Mouse (Mus musculus): ENCODE results near the gene Haus7. TPM values are rescaled to one million over a fixed set of nuclear protein-coding genes. Genes with fewer than 3 reads are reported as not detected.

Gene Haus7
- polyA plus RNA-seq, 1 experiment from 2014 or later = 48.4 TPM

DNA sequence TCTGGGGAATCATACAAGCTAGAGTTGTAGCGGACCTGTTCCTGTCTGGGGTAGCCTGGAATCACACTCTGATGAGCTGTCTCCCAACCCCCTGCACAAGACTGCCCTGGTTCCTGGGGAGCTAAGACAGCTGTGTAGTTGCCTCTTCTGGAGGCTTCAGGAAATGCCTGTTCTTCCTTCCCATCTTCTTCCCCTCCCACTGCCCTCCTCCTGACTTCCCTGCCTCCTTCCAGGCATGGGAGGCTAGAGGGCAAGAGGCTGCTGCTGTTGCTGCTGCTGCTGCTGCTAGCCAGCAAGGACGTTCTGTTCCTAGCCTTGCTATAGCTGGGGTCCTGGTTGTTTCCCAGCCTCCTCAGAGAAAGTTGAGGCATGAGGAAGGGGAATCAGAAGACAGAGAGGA, 21.5 kb upstream of the Haus7 start:
- H3K27ac ChIP-seq = no peak overlapping the region
- WGBS (ENCODE audit: insufficient replicate concordance) = 42% methylated on average over 2 of the region's 2 CpGs
- H3K4me1 ChIP-seq = peaks cover 13% of the 10 kb centered on the region

GRCm38 (mm10) chrX:73479656-73480055, 20.8 kb upstream of the Haus7 start:
- Histone ChIP-seq H3K36me3 (no peaks in the 10 kb centered on the region), H3K4me1 (peaks cover 19% of the 10 kb centered on the region), H3K9me3 (replicated peaks) (no peaks in the 10 kb centered on the region), H3K27me3 (replicated peaks) (peaks cover 68% of the 10 kb centered on the region), H3K27ac (no peak overlapping the region), H3K4me3 (no peak overlapping the region), H3K9ac (no peak overlapping the region), H3K4me2 (no peak overlapping the region)
- ATAC-seq = no peak

More for the DNA sequence above, 21.5 kb upstream of the Haus7 start:
- Histone ChIP-seq H3K4me2 (no peak overlapping the region), H3K36me3 (no peaks in the 10 kb centered on the region), H3K9me3 (replicated peaks) (no peaks in the 10 kb centered on the region), H3K27me3 (replicated peaks) (peaks cover 68% of the 10 kb centered on the region), H3K9ac (no peak overlapping the region), H3K4me3 (no peak overlapping the region)
- ATAC-seq = no peak

- no peak for ATAC-seq
- H3K4me2 ChIP-seq = no peak overlapping the region
- H3K36me3 ChIP-seq = no peaks in the 10 kb centered on the region
- H3K27me3 ChIP-seq (replicated peaks) = peaks cover 53% of the 10 kb centered on the region; the same call in 1 of the 2 replicates
- 63% methylated on average over 2 of the region's 2 CpGs for WGBS (ENCODE audit: insufficient replicate concordance)
- H3K27ac ChIP-seq = no peak overlapping the region
- peaks cover 23% of the 10 kb centered on the region for H3K4me1 ChIP-seq
- no peak overlapping the region for H3K4me3 ChIP-seq
- H3K9me3 ChIP-seq (replicated peaks) = no peaks in the 10 kb centered on the region
- H3K9ac ChIP-seq = no peak overlapping the region
These were observed 18.7 kb upstream of the Haus7 start for GRCm38 (mm10) chrX:73477500-73477899.

DNA sequence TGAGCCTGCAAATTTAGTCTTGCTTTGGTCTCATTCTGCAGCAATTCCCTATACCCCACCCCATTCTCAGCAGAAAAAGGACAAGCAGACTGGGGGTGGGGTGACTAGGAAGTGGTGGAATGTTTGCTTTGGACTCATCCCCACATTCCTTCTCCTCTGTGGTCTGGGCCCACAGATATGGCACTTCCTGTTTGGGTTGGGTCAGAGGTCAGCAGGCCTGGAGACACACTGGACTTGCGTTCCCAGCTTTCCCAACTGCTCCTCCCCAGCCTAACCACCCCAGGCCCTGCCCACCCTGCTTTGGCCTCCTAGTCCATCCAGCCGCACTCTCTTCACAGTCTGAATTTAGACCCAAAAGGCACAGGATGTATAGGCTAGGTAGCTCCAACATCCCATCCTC, 17.8 kb upstream of the Haus7 start:
- Histone ChIP-seq H3K4me1 (peaks cover 27% of the 10 kb centered on the region), H3K4me2 (no peak overlapping the region), H3K27me3 (replicated peaks) (peaks cover 49% of the 10 kb centered on the region; the same call in 1 of the 2 replicates), H3K4me3 (no peak overlapping the region), H3K9me3 (replicated peaks) (no peaks in the 10 kb centered on the region), H3K9ac (no peak overlapping the region), H3K27ac (no peak overlapping the region), H3K36me3 (no peaks in the 10 kb centered on the region)
- 40% methylated on average over 2 of the region's 2 CpGs for WGBS (ENCODE audit: insufficient replicate concordance)
- ATAC-seq = peak; percentile 58

DNA sequence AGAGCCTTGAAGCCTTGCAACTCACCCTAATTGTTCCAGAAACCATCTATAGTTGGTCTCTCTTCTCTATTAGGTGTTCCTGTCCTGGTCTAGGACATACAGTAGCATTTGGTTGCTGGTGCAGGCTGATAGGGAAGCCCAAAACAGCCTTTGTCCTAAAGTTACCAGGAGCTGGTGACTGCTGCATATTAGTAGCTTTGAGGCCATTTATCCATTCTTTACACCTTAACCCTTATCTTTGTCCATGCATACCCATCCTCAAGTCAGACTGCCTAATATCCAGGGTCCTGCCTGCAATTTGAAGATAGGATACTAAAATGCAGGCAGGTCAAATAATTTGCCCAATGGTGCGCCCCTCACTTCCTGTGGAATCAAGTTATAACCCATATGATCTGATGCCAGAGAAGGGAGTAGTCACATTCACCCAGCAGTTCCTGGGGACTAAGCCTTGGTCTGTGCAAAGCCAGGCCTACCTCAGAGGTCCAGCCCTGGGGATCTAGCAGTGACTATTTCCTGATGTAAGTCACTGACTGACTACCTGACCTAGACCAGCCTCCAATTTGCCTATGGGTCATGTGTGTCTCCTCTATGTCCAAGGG, 16.9 kb upstream of the Haus7 start:
- peak; percentile 63 for ATAC-seq
- no peak overlapping the region for H3K9ac ChIP-seq
- 45% methylated on average over 1 of the region's 1 CpGs for WGBS (ENCODE audit: insufficient replicate concordance)

DNA sequence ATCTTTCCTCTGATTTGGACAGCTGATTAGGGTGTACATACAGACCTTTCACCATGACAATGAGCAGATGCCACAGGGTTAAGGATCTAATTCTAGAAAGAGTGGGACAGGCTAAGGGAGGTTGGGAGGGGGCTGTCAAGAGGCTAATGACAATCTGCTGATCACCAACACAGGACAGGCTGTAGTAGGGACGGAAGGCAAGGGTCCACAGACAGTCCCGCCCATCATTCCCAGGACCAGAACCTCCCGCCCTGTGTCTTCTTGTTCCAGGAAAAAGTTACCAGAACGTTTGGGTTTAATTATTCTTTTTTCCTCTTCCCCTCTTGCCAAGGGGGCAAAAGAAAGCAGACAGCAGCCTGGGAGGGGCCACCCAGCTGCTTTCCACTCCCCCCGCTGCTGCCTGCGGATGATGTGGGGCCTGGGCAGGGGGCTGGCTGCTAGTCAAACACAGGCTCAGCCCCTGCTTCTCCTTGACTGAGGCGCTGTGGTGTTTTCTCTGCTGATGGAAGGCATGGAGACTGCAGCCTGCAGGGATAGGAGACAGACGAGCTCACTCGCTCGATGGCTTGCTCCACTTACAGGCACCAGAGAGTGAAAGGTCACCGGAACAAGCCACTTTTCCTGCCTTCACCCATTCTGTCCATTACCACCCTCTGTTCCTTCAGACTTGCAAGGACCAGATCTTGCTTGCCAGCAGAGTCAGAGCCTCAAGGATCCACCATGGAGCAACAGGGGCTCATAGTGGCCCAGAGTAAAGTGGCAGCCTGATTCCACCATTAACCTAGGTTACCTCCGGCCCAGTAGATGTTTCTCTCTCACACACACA, 15.7 kb upstream of the Haus7 start:
- H3K4me3 ChIP-seq = no peak overlapping the region
- H3K36me3 ChIP-seq = no peaks in the 10 kb centered on the region
- peaks cover 45% of the 10 kb centered on the region; the same call in 1 of the 2 replicates for H3K27me3 ChIP-seq (replicated peaks)
- WGBS (ENCODE audit: insufficient replicate concordance) = 69% methylated on average over 12 of the region's 12 CpGs
- ATAC-seq = no peak
- H3K4me2 ChIP-seq = no peak overlapping the region
- peak overlapping the region; percentile 40; the same call in 1 of the 2 replicates for H3K27ac ChIP-seq
- H3K9ac ChIP-seq = no peak overlapping the region
- peaks cover 29% of the 10 kb centered on the region for H3K4me1 ChIP-seq
- H3K9me3 ChIP-seq (replicated peaks) = no peaks in the 10 kb centered on the region

More for the DNA sequence above, 16.9 kb upstream of the Haus7 start:
- no peaks in the 10 kb centered on the region for H3K36me3 ChIP-seq
- H3K27ac ChIP-seq = peak overlapping the region; percentile 68
- H3K4me1 ChIP-seq = peaks cover 29% of the 10 kb centered on the region
- H3K4me2 ChIP-seq = no peak overlapping the region
- H3K27me3 ChIP-seq (replicated peaks) = peaks cover 45% of the 10 kb centered on the region; the same call in 1 of the 2 replicates
- no peaks in the 10 kb centered on the region for H3K9me3 ChIP-seq (replicated peaks)
- no peak overlapping the region for H3K4me3 ChIP-seq

DNA sequence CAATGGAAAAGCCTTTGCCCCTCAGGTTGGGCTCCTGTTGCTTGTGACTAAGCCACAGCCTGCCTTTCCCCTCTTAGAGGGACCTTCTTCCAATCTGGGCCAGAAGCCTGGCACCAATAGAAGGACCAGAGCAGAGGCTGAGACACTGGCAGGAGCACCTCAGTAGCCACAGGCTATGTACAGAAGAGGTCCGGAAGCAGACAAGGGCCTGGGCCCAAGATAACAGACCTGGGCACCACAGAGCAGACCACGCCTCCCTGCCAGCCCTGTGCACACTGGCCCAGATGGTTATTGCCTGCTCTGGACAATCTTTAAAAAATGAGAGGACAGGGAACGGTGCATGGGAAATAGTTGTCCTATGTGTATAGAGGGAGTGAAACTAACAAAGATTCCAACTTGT, 12.9 kb upstream of the Haus7 start:
- Histone ChIP-seq H3K27ac (no peak overlapping the region), H3K4me2 (no peak overlapping the region), H3K4me3 (no peak overlapping the region), H3K27me3 (replicated peaks) (peaks cover 44% of the 10 kb centered on the region), H3K9me3 (replicated peaks) (no peaks in the 10 kb centered on the region), H3K4me1 (peaks cover 29% of the 10 kb centered on the region), H3K9ac (no peak overlapping the region), H3K36me3 (no peaks in the 10 kb centered on the region)
- WGBS (ENCODE audit: insufficient replicate concordance) = 45% methylated on average over 3 of the region's 3 CpGs
- 0 out of 2 replicates have a peak, but pooled peaks have one; percentile 28 for ATAC-seq

DNA sequence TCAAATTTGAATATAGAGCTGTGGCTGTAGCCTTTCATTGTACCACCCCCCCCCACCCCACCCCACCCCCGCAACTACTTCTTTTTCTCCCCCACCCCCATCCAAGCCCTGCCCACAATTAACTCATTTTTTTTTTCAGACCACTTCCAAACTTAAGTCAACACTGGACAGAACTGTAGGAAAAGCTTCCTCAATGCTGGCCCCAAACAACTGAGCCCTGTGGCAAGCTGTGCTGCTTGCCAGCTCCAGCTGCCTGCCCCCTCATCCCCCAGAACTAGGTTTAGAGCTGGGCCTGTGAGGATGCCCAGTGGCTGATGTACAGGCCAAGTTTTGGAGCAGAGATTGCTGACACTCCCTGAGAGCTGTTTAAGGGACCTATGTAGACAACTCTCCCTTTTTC, 9.9 kb upstream of the Haus7 start:
- Histone ChIP-seq H3K27me3 (replicated peaks) (peaks cover 45% of the 10 kb centered on the region), H3K4me1 (0 out of 2 replicates have a peak, but pooled peaks cover 6% of the 10 kb centered on the region), H3K4me3 (no peak overlapping the region), H3K4me2 (no peak overlapping the region), H3K36me3 (no peaks in the 10 kb centered on the region), H3K9me3 (replicated peaks) (no peaks in the 10 kb centered on the region), H3K9ac (no peak overlapping the region), H3K27ac (no peak overlapping the region)
- no CpG with 5 or more reads among the region's 1 CpGs for WGBS (ENCODE audit: insufficient replicate concordance)
- ATAC-seq = no peak

DNA sequence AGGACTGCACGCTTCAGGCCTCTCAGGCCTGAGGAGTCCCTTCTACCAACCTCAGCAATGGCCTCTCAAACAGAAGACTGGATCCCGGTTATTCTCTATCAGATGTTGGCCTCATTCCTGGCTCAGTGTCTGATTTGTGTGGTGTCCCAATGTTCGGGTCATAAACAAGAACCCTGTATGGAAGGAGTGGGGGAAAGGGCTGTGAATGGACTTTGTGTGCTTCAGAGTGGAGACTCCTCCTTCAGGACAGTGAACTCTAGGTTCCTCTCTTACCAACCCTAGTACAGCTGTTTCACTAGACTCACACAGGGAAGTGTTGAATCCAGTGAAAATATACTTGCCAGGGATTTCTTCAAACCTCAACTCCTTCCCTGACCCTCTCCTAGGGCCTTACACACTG, 9.5 kb upstream of the Haus7 start:
- 0 out of 2 replicates have a peak, but pooled peaks cover 6% of the 10 kb centered on the region for H3K4me1 ChIP-seq
- WGBS (ENCODE audit: insufficient replicate concordance) = 65% methylated on average over 3 of the region's 3 CpGs
- H3K9me3 ChIP-seq (replicated peaks) = no peaks in the 10 kb centered on the region
- H3K27me3 ChIP-seq (replicated peaks) = peaks cover 45% of the 10 kb centered on the region
- no peak overlapping the region for H3K9ac ChIP-seq
- no peak overlapping the region for H3K27ac ChIP-seq
- ATAC-seq = no peak
- H3K4me3 ChIP-seq = no peak overlapping the region
- H3K4me2 ChIP-seq = no peak overlapping the region
- H3K36me3 ChIP-seq = no peaks in the 10 kb centered on the region

- Histone ChIP-seq H3K4me2 (no peak overlapping the region), H3K27me3 (replicated peaks) (peaks cover 45% of the 10 kb centered on the region), H3K9ac (no peak overlapping the region), H3K9me3 (replicated peaks) (no peaks in the 10 kb centered on the region), H3K27ac (no peak overlapping the region), H3K36me3 (no peaks in the 10 kb centered on the region), H3K4me3 (no peak overlapping the region), H3K4me1 (0 out of 2 replicates have a peak, but pooled peaks cover 6% of the 10 kb centered on the region)
- ATAC-seq = no peak
- whole genome bisulfite sequencing (ENCODE audit: insufficient replicate concordance) = 66% methylated on average over 5 of the region's 5 CpGs
These were observed 8.8 kb upstream of the Haus7 start for GRCm38 (mm10) chrX:73467446-73468241.

DNA sequence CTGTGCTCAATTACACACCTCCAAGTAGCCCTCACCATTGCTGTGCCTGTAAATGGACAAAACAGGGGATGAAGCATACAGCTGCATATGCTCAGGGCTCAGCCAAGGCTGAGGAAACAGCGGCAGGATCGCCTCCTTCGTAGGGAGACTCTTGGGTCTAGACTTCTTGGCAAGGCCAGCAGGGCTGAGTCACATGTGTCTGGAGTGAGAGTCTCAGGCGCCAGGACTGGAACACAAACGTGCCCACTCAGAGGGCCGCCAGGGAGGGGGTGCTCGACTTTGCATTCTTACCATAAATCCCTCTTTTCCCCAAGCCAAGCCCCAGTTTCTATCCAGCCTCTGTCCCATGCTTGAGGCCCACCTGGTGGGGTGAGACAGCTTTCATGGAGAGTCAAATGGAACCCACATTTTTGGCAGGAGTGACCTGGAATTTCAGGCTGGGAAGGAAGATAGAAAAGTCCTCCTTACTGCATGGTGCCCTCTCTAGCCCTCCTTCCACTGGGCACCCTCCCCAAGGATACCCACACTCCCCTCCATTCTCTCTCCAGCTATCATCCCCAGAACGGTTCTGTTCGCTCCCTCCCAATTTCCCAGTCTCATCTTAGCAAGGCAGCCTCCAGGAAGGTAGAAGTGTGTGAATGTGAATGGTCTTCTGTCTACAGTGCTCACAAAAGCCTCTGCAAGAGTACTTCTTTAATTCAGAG, 6.8 kb upstream of the Haus7 start:
- no peak for ATAC-seq
- H3K27ac ChIP-seq = no peak overlapping the region
- no peak overlapping the region for H3K9ac ChIP-seq
- H3K27me3 ChIP-seq (replicated peaks) = peaks cover 39% of the 10 kb centered on the region
- no peaks in the 10 kb centered on the region for H3K36me3 ChIP-seq
- no peaks in the 10 kb centered on the region for H3K9me3 ChIP-seq (replicated peaks)
- WGBS (ENCODE audit: insufficient replicate concordance) = 60% methylated on average over 9 of the region's 9 CpGs
- no peak overlapping the region for H3K4me3 ChIP-seq
- H3K4me1 ChIP-seq = no peaks in the 10 kb centered on the region
- H3K4me2 ChIP-seq = no peak overlapping the region
